Mouse (Mus musculus) small intestine, adult 2 months (tissue): Measurements from ENCODE around the gene Irak4.

ENCODE experiments used
- CTCF ChIP-seq: fragments of 200-500 bp; IDR thresholded peaks from 2 replicates; pipeline ENCODE4 v1.5.1; 2012; ENCODE audit warnings: low read depth, mild to moderate bottlenecking, control low read depth, inconsistent platforms, low read length, moderate library complexity, mixed read lengths; ENCODE audit not compliant: insufficient replicate concordance, insufficient read length; ENCODE audit errors: extremely low read depth
- POLR2A ChIP-seq: fragments of 200-500 bp; IDR thresholded peaks from 2 replicates; pipeline ENCODE4 v1.6.1; 2012; ENCODE audit warnings: low read depth, mild to moderate bottlenecking, control low read depth, inconsistent platforms, low read length, moderate library complexity

- TF ChIP-seq POLR2A = no peak
- TF ChIP-seq CTCF = no peak
These were observed 47.5 kb upstream of the Irak4 start for GRCm38 (mm10) chr15:94495936-94496335.
